Mouse (Mus musculus): Measurements from ENCODE around the gene Msl2. TPM values are rescaled to one million over a fixed set of nuclear protein-coding genes. Genes with fewer than 3 reads are reported as not detected.

Gene Msl2
- total RNA-seq, 2 experiments from 2014 or later, result 67.8 to 68.4 TPM

GRCm38 (mm10) chr9:101110013-101110412 lies 36.1 kb downstream of the Msl2 start:
- no peak for DNase-seq (ENCODE audit: low spot score in 2 of 2)
- Histone ChIP-seq H3K4me3 (no peak overlapping the region), H3K27ac (no peak overlapping the region)
- no peak for TF ChIP-seq CTCF (conservative IDR thresholded peaks at IDR 0.05)

GRCm38 (mm10) chr9:101113317-101113716 lies 39.4 kb downstream of the Msl2 start:
- Histone ChIP-seq H3K27ac (no peak overlapping the region), H3K4me3 (no peak overlapping the region)
- no peak for TF ChIP-seq CTCF (conservative IDR thresholded peaks at IDR 0.05)
- DNase-seq (ENCODE audit: low spot score in 2 of 2), result no peak

GRCm38 (mm10) chr9:101114182-101114884 lies 40.4 kb downstream of the Msl2 start:
- H3K27ac ChIP-seq, result no peak overlapping the region
- no peak overlapping the region for H3K4me3 ChIP-seq
- TF ChIP-seq CTCF (conservative IDR thresholded peaks at IDR 0.05), result no peak
- no peak for DNase-seq (ENCODE audit: low spot score in 2 of 2)

- no peak overlapping the region for H3K4me3 ChIP-seq
- TF ChIP-seq CTCF (conservative IDR thresholded peaks at IDR 0.05), result no peak
- H3K27ac ChIP-seq, result no peak overlapping the region
- no peak for DNase-seq (ENCODE audit: low spot score in 2 of 2)
Observed at GRCm38 (mm10) chr9:101143635-101144034, 69.7 kb downstream of the Msl2 start.

- Histone ChIP-seq H3K4me3 (no peak overlapping the region), H3K27ac (no peak overlapping the region)
- no peak for DNase-seq (ENCODE audit: low spot score in 2 of 2)
- peak; percentile 60 for TF ChIP-seq CTCF (conservative IDR thresholded peaks at IDR 0.05)
Observed at GRCm38 (mm10) chr9:101152872-101153271, 79.0 kb downstream of the Msl2 start.

Other genes with a start within 250 kb of the Msl2 start
- 10 to 100 TPM; 43.5 to 45.5 TPM for gene Pccb, start 39.2 kb upstream of the Msl2 start, total RNA-seq (2021)
- 10 to 100 TPM; 29.0 to 30.9 TPM for gene Ppp2r3a, start 177.7 kb downstream of the Msl2 start, total RNA-seq (2021)

All from layer of hippocampus, adult 2 months (tissue).